Mouse (Mus musculus): ENCODE measurements around the gene Igf2r.

The Igf2r gene

DNA sequence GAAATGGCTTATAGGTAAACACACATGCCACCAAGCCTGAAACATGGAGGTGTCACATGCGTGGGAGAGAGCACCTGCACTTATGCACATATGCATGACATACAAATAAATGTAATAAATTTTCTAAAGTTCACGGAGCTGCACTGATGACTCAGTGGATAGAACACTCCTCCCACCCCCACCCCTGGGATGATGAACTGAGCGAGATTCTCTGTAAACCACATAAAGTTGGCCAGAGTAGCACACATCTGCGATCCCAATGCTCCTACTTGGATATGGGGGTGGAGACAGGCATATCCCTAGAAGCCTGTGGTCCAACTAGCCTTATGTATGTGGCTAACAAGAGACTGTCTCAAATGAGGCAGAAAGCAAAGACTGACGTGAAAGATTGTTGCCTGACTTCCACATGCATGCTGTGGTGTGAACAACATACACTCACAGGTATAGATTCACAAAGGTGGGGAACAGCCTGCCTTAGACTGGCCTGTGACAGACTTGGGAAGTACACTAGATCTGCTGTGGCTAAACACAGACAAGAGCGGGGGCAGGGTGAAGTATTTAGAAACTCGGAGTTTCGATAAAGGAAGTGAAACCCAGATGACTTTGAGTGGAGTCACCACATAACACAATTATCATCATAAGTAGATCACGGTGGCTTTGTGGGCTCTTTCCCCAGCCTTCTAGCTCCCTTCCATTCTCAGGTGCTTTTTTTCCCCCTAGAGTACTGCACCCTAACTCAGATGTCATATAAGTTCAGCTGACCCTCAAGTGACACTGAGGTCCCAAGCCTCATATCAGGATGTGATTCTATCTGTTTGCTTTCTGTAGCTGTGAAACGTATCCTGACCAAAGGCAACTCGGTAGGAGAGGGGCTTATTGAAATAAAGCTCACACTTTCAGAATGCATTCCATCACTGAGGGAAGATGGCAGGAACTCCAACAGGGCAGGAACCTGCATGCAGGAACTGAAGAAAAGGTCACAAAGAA lies 13.7 kb upstream of the Igf2r start:
- DNase-seq (ENCODE audit: low spot score) = no peak

DNA sequence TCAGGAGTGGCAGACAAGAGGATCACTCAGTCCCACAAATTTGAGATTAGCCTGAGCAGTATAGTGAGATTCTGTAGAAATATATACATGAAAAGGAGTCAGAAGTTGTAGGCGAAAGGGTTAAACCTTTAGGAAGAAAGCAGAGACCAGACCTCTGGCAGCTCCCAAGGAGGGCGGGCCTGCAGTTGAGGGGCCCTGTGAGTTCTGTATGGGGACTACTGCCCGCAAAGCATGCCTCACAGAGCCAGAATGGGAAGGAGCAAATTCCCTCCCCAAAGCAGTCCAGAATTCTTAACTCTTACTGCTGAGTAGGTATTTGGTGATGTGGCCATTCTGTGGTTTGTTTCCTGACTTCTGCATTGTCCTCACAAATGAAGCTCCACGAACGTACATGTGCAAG lies 11.6 kb upstream of the Igf2r start:
- DNase-seq (ENCODE audit: low spot score) = no peak

DNA sequence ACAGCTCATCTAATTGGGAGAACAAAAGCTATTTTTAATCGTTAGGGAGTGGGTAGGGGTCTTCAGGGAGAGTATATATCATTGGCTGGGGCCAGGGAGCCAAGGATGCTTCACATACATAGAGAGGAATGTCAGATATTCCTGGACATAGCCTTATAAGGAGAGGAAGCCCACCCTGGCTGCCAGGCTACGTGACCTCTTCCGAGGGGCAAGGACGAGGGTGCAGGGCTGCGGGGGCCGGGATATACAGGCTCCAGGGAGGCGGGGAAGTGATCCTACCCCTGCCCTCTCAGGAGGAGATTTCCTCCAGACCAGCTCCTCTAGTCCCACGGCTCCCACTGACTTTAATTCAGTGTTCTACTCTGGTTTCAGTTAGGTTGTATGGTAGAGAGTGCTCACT lies 10.7 kb upstream of the Igf2r start:
- DNase-seq (ENCODE audit: low spot score) = no peak

DNA sequence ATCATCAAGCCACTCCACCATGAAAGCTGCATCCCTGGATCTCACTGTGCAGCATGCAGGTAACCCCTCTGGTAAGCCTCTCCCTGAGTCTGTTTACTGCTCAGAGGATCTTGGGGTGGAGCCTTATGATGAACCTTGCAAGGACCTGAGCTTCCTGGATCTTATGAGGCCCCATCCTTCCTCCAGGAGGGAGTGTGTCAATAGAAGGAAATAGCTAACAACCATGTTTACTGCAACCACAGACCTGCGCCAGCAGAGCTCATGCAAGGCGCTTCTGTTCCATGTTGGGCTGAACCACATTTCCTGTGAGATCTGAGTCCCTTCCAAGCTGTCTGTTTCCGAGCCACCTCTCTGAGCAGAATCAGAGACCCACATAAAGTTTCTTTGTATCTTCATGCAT lies 10.0 kb upstream of the Igf2r start:
- DNase-seq (ENCODE audit: low spot score) = no peak

DNA sequence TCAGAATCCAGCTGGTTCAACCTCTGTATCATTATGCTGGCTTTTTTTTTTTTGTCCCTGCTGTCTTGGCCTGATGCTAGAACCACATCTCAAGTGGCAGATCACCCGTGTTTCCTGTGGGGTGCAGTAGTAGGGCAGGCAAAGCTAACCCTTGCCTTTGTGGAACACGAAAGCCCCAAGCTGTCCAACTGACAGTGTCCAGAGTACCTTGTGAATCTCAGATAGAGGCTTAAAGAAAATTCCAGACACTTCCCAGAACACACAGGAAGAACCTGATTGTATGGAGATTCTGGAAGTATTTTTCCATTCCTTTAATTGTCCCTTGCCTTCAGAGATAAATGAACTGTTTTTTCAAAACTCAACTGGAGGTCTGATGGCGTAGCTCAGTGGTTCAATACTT lies 4.5 kb upstream of the Igf2r start:
- no peak for DNase-seq (ENCODE audit: low spot score)

DNA sequence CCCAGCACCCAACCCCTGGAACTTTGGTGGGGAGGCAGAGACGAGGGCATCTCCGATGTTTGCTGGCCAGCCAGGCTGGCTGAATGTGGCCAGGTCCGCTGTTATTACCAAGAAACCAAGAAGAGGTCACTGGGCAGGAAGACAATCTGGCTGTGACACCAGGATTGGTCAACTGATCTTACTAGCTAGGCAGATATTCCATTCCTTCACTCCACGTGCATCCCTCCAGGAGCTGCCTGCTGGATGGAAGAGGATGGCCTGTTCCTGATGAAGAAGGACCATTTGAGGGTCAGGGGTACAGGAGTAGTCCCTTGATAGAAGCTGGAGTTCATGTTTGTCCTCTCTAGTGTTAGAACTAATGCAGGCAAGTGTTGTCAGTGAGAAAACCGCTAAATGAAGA lies 1.0 kb upstream of the Igf2r start:
- DNase-seq (ENCODE audit: low spot score) = no peak

DNA sequence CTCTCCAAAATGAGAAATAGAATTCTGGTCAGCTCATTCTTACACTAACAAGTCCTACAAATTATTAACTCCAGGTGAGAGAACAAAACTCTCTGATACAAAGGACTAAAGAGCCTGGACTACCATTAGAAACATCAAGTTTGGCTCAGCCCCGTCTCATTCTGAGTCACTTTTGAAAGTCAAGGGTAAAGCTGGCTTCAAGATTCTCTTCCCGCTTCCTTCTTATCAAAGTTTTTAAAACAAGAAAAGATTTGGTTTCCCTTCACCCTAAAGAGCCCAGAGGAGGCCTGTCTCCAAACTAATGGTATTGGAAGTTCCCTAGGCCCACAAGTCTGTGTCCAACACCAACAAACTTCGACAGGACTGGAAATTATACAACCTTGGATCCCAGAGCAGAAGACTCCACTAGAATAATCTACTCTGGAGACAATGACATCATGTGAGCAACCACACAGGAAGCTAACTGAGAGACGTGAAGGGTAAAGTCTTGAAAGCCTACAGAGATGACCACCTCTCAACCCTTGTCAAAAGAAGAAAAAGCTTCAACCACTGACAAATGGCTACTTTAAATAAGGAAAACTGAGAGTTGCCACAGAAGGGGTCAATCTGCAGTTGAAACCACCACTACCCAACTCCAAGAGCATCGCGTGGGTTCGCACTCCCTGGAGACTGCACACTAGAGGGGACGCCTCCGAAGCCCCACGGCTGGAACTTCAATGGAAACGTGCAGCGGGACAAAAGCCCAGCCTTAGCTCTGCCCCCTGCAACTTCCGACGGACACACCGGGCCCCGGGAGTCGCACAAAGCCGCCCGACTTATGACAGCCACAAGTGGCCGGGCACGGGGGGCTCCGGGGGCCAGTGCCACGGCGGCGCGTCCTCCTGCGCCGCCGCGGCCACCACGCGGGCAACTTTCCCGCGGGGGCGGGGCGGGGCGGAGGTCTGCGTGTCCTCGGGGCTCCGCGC lies 767 bp downstream of the Igf2r start:
- DNase-seq (ENCODE audit: low spot score) = no peak

DNA sequence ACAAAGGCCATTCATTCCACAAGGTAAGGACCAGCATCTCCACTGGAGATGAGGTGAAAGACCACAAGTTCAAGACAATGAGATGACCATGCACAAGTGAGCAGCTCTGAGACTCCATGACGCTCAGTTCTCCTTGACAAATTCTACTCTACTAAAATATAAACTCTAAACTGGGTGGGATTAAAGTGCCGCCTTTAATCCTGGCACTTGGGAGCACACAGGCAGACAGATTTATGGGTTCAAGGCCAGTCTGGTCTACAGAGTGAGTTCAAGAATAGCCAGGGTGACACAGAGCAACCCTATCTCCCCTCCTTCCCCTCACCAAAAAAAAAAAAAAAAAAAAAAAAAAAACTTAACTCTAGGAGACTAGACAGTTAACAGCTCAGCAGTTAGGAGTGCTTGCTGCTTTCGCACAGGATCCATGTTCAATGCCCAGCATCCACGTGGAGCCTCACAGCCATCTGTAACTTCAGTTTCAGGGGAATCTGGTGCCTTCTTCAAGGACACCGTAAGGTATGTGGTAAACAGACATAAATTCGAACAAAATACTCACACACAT lies 2.1 kb downstream of the Igf2r start:
- DNase-seq (ENCODE audit: low spot score) = no peak

DNA sequence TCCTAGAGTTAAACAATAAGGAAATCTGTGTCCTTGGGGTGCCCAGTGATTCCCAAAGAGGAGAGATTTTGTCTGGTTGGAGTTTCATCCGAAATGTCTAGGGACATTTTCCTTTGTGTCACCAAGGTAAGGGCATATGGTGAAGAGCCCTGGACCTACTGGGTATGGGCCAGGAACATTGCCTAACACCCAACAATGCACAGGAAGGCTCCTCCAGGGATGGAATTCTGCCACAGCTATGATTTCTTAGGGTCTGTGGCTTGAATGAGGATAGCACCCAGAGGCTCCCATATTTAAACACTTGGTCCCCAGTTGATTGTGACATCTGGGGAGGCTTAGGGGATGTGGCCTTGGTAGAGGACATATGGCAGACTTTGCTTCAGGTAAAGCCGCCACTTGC lies 6.1 kb downstream of the Igf2r start:
- DNase-seq (ENCODE audit: low spot score) = no peak

DNA sequence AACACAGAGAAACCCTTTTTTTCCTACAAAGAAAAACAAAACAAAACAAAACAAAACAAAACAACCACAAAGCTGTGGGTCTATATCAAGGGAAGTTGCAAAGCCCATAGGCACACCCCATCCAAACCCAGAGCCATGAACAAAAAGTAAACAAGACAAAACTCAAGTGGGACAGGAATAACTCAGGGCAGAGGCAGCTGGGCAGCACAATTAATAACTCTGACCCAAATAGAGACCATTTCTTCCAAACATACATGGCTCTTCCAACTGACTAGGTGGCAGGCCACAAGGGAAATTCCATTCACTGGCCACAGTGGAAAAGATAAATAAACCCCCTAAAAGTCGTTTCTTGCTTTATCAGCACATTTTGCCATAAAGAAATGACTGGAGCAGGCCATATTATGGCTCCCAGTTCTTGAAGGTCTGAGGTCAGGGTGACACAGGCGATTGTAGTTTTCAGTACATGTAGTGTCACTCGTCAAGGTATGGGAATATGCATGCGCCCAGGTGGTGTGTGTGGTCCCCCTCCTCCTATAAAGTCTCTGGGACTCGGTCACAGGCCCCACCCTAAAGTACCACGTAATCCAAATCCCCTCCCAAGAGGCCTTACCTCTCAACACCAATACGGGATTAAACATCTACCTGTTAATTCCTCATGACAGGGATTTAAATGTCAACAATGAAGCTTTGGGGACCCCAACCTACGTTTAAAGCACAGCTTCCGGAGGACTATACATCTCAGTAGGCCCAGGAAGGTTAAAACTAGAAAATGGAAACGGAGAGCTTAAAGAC lies 8.9 kb downstream of the Igf2r start:
- no peak for DNase-seq (ENCODE audit: low spot score)

DNA sequence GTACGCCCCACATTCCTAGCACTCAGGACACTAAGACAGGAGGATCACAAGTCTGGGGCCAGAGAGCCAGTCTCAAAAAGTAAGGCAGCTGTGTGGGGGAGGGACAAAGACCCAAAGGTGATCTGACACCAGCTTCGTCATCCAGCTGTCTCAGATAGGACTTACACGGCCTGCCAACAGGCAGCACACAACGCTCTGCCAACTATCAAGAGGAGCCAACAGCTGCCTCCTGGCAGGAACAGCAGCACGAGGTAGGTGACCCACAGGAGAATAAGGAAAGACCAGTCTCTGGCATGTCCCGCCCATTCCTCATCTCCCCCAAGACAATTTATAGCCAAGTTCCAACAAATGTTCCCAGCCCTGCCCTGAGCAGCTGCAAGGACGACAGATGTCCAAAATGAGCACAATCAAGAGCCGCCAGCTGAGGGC lies 9.8 kb downstream of the Igf2r start:
- no peak for DNase-seq (ENCODE audit: low spot score)

DNA sequence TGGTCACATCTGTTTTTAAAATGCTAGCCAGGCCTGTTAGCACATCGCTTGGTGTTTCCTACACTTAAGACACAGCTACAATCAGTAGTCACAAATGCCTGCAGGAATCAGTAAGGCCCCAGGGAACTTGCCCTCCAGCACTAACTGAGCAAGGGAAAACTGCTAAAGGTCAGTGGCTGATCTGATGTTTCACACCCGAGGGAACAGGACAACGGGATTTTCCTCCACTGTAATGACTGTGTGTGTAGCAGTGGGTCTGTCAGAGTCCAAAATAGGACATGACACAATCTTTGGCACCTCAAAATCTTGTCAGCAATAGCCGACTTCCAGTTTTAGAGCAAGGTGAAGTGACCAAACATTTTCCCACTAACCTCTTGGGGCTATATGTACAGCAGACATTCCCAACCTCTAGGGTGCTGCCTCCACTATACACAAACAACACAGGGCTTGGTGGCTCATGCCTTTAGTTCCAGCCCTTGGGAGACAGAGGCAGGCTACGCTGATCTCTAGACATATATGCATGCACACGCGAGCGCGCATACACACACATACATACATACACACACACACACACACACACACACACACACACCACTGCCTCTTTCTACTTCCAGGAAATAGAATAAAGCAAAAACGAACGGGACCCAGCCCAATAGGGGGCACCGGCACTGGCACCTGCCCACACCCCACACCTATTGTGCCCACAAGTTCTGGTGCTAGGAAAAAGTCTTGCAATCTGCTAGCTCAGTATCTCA lies 10.6 kb downstream of the Igf2r start:
- DNase-seq (ENCODE audit: low spot score) = no peak

DNA sequence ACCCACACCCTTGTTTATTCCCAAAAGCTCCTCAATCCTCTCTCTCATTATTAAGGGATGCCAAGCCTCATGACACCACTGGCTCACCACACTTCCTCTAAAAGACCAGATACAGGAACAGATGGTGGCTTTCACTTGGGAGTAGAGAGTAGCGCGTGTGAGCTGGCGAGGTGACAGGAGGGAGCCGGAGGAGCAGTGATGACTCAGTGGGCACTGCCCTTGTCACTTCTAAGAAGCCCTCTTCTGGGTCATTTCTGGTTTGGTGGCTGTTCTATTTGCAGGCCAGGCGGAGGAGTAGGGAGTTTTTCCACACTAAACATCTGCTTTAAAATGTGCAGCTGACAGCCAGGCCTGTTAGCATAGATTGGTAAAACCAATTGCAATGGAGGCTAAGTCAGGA lies 11.5 kb downstream of the Igf2r start:
- DNase-seq (ENCODE audit: low spot score) = no peak

DNA sequence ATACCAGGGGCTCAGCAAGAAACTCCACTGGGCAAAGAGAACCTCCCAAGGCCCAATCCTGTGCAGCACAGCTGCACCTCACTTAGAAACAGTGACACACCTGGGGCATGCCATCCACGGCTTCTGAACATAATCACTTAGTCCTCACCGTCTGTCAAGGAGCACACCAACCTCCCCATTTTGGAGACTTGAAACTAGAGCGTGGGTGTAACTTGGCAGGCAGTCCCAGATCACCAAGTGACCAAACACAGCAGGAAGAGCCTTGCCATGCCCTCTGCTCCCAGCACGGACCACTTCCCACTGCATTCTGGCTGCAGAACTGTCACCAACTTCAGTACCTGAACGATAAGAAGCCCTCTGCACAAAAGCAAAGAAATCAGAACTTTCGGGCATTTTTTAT lies 12.3 kb downstream of the Igf2r start:
- DNase-seq (ENCODE audit: low spot score) = no peak

DNA sequence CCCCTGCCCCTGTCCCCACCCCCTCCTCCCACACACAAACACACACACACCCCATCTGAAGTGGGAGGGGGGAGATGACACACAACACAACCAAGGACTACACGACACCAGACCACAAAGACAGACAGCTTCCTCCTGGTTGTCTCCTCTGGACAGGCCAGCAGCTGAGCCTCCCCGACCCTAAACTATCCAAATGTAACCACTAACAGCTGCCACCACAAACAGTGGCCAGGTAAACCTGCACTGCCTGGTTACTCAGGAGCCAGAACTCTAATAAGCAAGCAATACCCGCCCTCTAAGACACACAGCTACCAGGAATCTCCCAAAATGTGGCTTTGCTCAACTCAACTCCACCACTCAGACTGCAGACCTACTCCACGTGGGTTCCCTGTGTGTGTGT lies 13.5 kb downstream of the Igf2r start:
- no peak for DNase-seq (ENCODE audit: low spot score)

DNA sequence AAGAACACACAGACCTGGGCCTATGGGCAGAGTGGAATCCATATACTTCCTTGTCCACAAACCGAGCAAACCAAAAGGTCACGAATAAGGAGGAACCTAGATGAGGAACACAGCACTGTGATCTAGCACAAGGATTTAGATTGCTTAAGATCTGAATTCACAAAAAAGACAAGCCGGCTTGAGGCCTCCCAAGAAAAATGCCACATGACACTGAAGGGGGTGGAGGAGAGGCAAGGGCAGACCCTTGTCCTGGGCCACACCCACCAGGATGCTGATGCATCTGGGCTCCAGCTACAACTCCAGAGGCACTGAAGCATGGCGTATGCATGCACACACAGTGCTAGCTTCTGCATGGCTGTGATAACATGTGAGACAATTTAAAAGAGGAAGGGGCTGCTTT lies 14.3 kb downstream of the Igf2r start:
- DNase-seq (ENCODE audit: low spot score) = no peak

DNA sequence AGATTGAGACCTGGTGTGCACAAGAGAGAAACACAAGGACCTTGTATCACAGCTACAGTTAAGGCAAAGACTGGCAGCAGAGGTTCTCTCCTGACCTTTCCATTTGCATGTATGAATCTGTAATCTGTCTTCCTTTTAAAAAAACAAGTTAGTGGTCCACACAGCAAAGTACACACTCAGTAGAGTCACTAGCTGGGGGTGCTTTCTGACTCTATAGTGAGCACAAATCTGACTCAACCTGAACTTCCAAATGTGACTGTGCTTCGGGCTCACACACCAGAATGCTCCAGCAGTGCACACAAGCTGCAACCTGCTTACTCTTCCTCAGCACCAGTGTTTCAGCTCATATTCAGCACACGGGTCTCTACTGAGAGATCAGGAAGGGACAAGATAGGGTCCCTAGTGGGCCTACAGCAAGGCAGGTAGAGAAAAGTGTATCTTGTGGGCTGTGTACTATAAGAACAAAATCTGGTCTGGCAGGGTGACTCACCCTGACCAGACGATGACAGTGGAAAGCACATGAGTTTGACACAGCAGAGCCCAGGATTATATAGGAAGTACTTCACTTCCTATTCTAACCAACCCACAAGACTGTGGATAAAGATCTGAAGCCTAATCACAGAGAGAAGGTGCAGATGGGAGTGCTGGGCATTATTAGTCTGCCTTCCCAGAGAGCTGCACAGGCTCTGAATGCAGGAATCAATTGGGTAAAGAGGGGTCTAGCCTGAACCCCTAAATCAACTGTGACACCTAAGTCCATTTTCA lies 15.0 kb downstream of the Igf2r start:
- DNase-seq (ENCODE audit: low spot score) = no peak

DNA sequence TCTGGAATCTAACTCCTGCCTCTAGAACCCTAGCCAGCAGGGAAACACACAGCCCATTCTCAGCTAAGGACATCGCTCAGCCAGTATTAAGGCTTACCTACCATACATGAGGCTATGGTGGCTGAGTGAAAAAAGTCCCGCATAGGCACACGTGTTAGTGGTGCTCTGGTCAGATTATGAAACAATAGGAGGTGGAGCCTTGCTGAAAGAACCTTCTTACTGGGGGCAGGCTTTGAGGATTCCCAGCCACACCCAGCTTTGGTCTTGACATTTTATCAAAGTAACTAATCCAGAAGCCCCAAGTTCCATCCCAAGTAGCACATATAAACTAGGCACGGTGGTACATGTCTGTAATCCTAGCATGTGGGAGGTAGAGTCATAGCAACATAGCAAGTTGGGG lies 16.4 kb downstream of the Igf2r start:
- DNase-seq (ENCODE audit: low spot score) = no peak

DNA sequence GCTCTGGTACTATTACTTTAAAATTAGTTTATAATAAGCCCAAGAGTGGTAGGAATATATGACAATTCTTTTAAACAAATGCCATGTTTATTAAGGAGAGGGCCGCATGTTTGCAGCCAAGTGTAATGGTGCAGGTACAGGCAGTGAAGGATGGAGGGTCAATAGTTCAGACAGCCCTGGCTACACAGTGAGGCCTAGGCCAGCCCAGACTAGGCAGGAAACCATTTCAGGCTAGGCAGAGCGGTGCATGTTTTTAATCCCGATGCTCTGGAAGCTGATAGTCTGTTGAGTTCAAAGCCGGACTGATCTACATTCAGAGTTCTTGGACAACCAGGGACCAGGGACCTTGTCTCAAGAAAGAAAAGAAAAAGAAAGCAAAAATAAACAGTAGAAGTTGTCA lies 17.8 kb downstream of the Igf2r start:
- no peak for DNase-seq (ENCODE audit: low spot score)

DNA sequence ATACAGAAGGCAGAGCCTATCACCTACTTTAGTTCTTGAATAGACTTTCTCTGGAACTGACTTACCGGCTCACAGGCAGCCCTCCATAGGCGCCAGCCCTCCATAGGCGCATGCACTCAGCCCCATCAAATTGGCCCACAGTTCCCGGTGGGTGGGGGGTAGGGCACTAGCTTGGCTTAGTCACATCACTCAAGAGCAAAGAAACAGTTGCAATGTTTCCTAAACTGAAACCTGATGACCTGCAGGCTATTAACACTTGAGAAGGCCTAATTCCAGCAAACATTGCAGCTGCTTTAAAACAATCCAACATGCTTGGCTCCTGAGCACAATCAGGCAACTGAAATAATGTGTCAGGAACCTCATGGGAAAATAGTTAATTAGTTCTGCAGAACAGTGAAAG lies 18.2 kb downstream of the Igf2r start:
- DNase-seq (ENCODE audit: low spot score) = no peak
